Mouse (Mus musculus) heart, postnatal 36 days (tissue): ENCODE results near the gene Fbxo11. TPM values are rescaled to one million over a fixed set of nuclear protein-coding genes. Genes with fewer than 3 reads are reported as not detected.
"Not testable (repeated sequence)": the region's sequence is repeated elsewhere in the genome, so short reads cannot be mapped to it uniquely, and the experiment has no call there.

ENCODE experiments used
- DNase-seq, 2 experiments: peaks; one replicate each; pipeline ENCODE4 v3.0.0; 2021 to 2022
- intact Hi-C: fragments of 180-260 bp; cut with DNase I; formaldehyde crosslinking; loops from one replicate; pipeline ENCODE4 v1.15.1; 2025
- total RNA-seq, 2 experiments: library from RNA; stranded (reverse); gene quantifications; 2 replicates each; pipeline ENCODE4 v1.2.3; 2021

Fbxo11 gene
- total RNA-seq, 2 experiments from 2014 or later, result 34.4 to 42.4 TPM

- no peak for DNase-seq
- intact Hi-C loops, result loop anchor here (5.0 kb wide), 2 partner anchors 78 to 483 kb away; no protein-coding TSS in a partner anchor
These were observed 35.7 kb downstream of the Fbxo11 start for GRCm38 (mm10) chr17:88029194-88029970.

GRCm38 (mm10) chr17:88025227-88025626, 39.9 kb downstream of the Fbxo11 start:
- intact Hi-C loops, result loop anchor here (1.0 to 5.0 kb wide), 3 partner anchors 82 to 487 kb away; no protein-coding TSS in a partner anchor

GRCm38 (mm10) chr17:88023924-88024323, 41.2 kb downstream of the Fbxo11 start:
- intact Hi-C loops, result no loop called here
- DNase-seq, result no peak

More at GRCm38 (mm10) chr17:88025227-88025626, 39.9 kb downstream of the Fbxo11 start:
- DNase-seq, result peak; percentile 53 to 58

- intact Hi-C loops, DNase-seq: not testable (repeated sequence)
These were observed 49.1 kb downstream of the Fbxo11 start for GRCm38 (mm10) chr17:88016027-88016426.

GRCm38 (mm10) chr17:88014456-88014855, 50.6 kb downstream of the Fbxo11 start:
- no peak for DNase-seq
- intact Hi-C loops, result no loop called here

- DNase-seq, result no peak
These were observed 58.1 kb downstream of the Fbxo11 start for GRCm38 (mm10) chr17:88006956-88007355.

GRCm38 (mm10) chr17:88004892-88005291, 60.2 kb downstream of the Fbxo11 start:
- DNase-seq, result no peak
- intact Hi-C loops, result no loop called here

More at GRCm38 (mm10) chr17:88006956-88007355, 58.1 kb downstream of the Fbxo11 start:
- intact Hi-C loops, result no loop called here

GRCm38 (mm10) chr17:87997808-87998207, 67.3 kb downstream of the Fbxo11 start:
- intact Hi-C loops, result no loop called here
- DNase-seq, result no peak

GRCm38 (mm10) chr17:87993338-87993737, 71.8 kb downstream of the Fbxo11 start:
- no peak for DNase-seq
- intact Hi-C loops, result no loop called here

GRCm38 (mm10) chr17:87992154-87992553, 72.9 kb downstream of the Fbxo11 start:
- intact Hi-C loops, result no loop called here
- DNase-seq, result no peak

GRCm38 (mm10) chr17:87987507-87987906, 77.6 kb downstream of the Fbxo11 start:
- DNase-seq, result no peak
- intact Hi-C loops, result no loop called here

GRCm38 (mm10) chr17:87985916-87986315, 79.2 kb downstream of the Fbxo11 start:
- DNase-seq, result no peak
- intact Hi-C loops, result no loop called here

GRCm38 (mm10) chr17:87984440-87985214, 80.5 kb downstream of the Fbxo11 start:
- DNase-seq, result no peak
- intact Hi-C loops, result no loop called here

- intact Hi-C loops, result no loop called here
- DNase-seq, result no peak
These were observed 81.8 kb downstream of the Fbxo11 start for GRCm38 (mm10) chr17:87983313-87983712.

- no peak for DNase-seq
- intact Hi-C loops, result no loop called here
These were observed 83.0 kb downstream of the Fbxo11 start for GRCm38 (mm10) chr17:87982112-87982511.

GRCm38 (mm10) chr17:87979696-87980095, 85.4 kb downstream of the Fbxo11 start:
- DNase-seq, result not testable (repeated sequence)
- intact Hi-C loops, result loop anchor here (5.0 kb wide), 1 partner anchor 83 kb away; no protein-coding TSS in a partner anchor

- not testable (repeated sequence) for DNase-seq
- intact Hi-C loops, result loop anchor here (5.0 kb wide), 1 partner anchor 85 kb away; no protein-coding TSS in a partner anchor
These were observed 88.2 kb downstream of the Fbxo11 start for GRCm38 (mm10) chr17:87976927-87977326.

- no peak for DNase-seq
- intact Hi-C loops, result loop anchor here (5.0 kb wide), 1 partner anchor 86 kb away; no protein-coding TSS in a partner anchor
These were observed 88.8 kb downstream of the Fbxo11 start for GRCm38 (mm10) chr17:87976154-87976806.

GRCm38 (mm10) chr17:87975229-87975853, 89.8 kb downstream of the Fbxo11 start:
- peak in 1 of 2 experiments; percentile 55 for DNase-seq
- intact Hi-C loops, result loop anchor here (5.0 kb wide), 1 partner anchor 87 kb away; no protein-coding TSS in a partner anchor

GRCm38 (mm10) chr17:87974629-87975228, 90.4 kb downstream of the Fbxo11 start, which contains the start of gene Msh6:
Gene Msh6 (plus strand): TSS chr17:87975062.
- intact Hi-C loops, result loop anchor here (5.0 kb wide), 1 partner anchor 88 kb away; no protein-coding TSS in a partner anchor
- peak; percentile 83 to 87 for DNase-seq
